Mouse (Mus musculus) midbrain, embryonic 12.5 days (tissue): ENCODE measurements around the gene Alox12b. TPM values are rescaled to one million over a fixed set of nuclear protein-coding genes. Genes with fewer than 3 reads are reported as not detected.
A peak's percentile ranks its signal among the peaks of the same experiment; 100 is the strongest.

Experiments
- ATAC-seq: fragments of 200-750 bp; cut with Nextera tagmentation; 2 replicates; pipeline ENCODE4 v1.8.0; 2017; ENCODE audit warnings: low read depth, moderate TSS enrichment, moderate library complexity; ENCODE audit not compliant: low FRiP score
- H3K27ac ChIP-seq: fragments of 300-500 bp; sonication (generic); replicated peaks from 2 replicates; pipeline ENCODE4 v1.5.1; 2016; ENCODE audit warnings: mild to moderate bottlenecking
- H3K27me3 ChIP-seq: fragments of 300-500 bp; sonication (generic); 2 replicates; pipeline ENCODE4 v1.6.1; 2016; ENCODE audit warnings: mild to moderate bottlenecking
- H3K36me3 ChIP-seq: fragments of 300-500 bp; sonication (generic); 2 replicates; pipeline ENCODE4 v1.6.1; 2016
- H3K4me1 ChIP-seq: fragments of 300-500 bp; sonication (generic); 2 replicates; pipeline ENCODE4 v1.6.1; 2016
- H3K4me2 ChIP-seq: fragments of 300-500 bp; sonication (generic); replicated peaks from 2 replicates; pipeline ENCODE4 v1.6.1; 2016; ENCODE audit warnings: mild to moderate bottlenecking, moderate library complexity
- H3K4me3 ChIP-seq: fragments of 300-500 bp; sonication (generic); 2 replicates; pipeline ENCODE4 v1.5.1; 2016; ENCODE audit warnings: mild to moderate bottlenecking
- H3K9ac ChIP-seq: fragments of 300-500 bp; sonication (generic); replicated peaks from 2 replicates; pipeline ENCODE4 v1.6.1; 2016; ENCODE audit warnings: mild to moderate bottlenecking, moderate library complexity
- H3K9me3 ChIP-seq: fragments of 300-500 bp; sonication (generic); 2 replicates; pipeline ENCODE4 v1.6.1; 2016; ENCODE audit warnings: mild to moderate bottlenecking
- WGBS: fragments of 180-500 bp; shearing (Covaris S2); methylation state at CpG from one replicate; pipeline ENCODE4 v1.1.7; 2016; 5-methylcytosine and 5-hydroxymethylcytosine counted together
- polyA plus RNA-seq: library from polyadenylated mRNA; unstranded; fragments of >200 nt; fragmentation: Nextera tagmentation; extraction: Ambion mirVana; gene quantifications from 2 replicates; pipeline ENCODE4 v1.2.1, GENCODE M21; 2016

Gene Alox12b
- polyA plus RNA-seq, 1 experiment from 2014 or later = 0.06 TPM

DNA sequence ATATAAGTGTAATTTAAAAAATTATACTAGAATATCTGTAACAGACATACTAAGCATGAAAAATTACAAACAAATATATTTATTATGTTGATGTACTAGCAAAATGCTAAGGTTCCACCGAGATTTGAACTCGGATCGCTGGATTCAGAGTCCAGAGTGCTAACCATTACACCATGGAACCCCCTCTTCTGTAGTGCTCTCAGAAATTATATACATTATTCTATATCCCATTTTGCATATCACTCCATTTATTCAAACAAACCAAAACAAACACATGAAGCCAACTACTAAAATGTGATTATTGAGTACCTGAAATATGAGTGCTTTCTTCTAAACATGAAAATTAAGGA lies 32.3 kb upstream of the Alox12b start:
- no peaks in the 10 kb centered on the region for H3K9me3 ChIP-seq
- H3K27ac ChIP-seq = no peak overlapping the region
- ATAC-seq = peak; percentile 39; the same call in 1 of the 2 replicates
- H3K4me2 ChIP-seq = peak overlapping the region; percentile 92
- H3K27me3 ChIP-seq = peaks cover 59% of the 10 kb centered on the region
- no peak overlapping the region for H3K9ac ChIP-seq
- H3K36me3 ChIP-seq = no peaks in the 10 kb centered on the region
- H3K4me3 ChIP-seq = peak overlapping the region; percentile 77
- peaks cover 38% of the 10 kb centered on the region for H3K4me1 ChIP-seq
- 0% methylated on average over 3 of the region's 3 CpGs for WGBS

DNA sequence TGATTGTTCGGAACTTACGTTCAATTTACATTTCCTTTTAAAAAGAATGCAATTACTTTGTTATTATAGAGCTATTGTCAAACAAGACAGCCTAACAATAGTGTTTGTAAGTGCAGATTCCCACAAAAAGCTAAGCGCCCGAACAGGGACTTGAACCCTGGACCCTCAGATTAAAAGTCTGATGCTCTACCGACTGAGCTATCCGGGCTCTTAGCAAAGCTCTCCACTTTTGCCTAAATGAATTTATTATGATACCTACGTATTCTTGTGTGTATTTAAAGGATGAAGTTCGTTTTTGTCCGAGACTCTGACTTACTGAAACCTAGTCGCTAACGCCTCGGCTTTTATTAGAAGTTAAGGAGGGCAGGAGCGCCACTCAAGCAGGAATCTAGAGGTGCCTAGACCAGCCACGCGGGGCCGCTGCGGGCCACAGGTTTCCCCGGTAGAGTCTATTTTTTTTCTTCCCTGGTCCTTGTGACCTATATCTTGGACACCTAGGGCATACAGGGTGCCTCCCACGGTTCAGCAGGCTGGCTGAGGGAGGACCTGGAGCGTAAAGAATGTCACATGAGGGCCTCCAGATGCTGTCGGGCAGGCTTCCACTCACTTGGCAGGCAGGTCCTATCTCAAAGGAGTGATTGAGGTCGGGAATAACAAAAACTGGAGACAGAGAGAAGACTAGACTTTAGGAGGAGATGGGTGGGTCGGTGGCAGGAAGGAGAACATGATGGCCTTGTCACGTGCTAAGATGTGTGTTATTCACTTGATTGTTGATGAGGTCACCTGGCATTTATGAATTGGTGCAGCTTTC lies 31.5 kb upstream of the Alox12b start:
- Histone ChIP-seq H3K9ac (peak overlapping the region; percentile 52), H3K27ac (no peak overlapping the region; the same call in 1 of the 2 replicates), H3K4me1 (peaks cover 31% of the 10 kb centered on the region), H3K4me2 (peak overlapping the region; percentile 77), H3K27me3 (peaks cover 59% of the 10 kb centered on the region), H3K36me3 (no peaks in the 10 kb centered on the region), H3K4me3 (peak overlapping the region; percentile 54), H3K9me3 (no peaks in the 10 kb centered on the region)
- under 1% methylated on average over 24 of the region's 24 CpGs for WGBS
- ATAC-seq = peak; percentile 2; the same call in 1 of the 2 replicates

DNA sequence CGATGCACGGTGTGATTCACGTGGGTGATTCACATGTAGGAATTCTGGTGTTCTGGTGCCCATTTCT lies 31.1 kb upstream of the Alox12b start, which contains the start of gene Aloxe3:
Aloxe3 (plus strand) TSS at position 45 of the 67 bp plus-strand sequence.
- H3K9ac ChIP-seq = peak within 1 kb of the TSS; percentile 52
- H3K4me2 ChIP-seq = peak within 1 kb of the TSS; percentile 77
- no peaks in the 10 kb centered on the region for H3K36me3 ChIP-seq
- peaks cover 56% of the 10 kb centered on the region for H3K27me3 ChIP-seq
- H3K4me1 ChIP-seq = peaks cover 27% of the 10 kb centered on the region
- peak within 1 kb of the TSS; percentile 54 for H3K4me3 ChIP-seq
- H3K27ac ChIP-seq = no peak within 1 kb of the TSS; the same call in 1 of the 2 replicates
- no peak for ATAC-seq
- no peaks in the 10 kb centered on the region for H3K9me3 ChIP-seq
- 9% methylated on average over 3 of the region's 3 CpGs for WGBS

DNA sequence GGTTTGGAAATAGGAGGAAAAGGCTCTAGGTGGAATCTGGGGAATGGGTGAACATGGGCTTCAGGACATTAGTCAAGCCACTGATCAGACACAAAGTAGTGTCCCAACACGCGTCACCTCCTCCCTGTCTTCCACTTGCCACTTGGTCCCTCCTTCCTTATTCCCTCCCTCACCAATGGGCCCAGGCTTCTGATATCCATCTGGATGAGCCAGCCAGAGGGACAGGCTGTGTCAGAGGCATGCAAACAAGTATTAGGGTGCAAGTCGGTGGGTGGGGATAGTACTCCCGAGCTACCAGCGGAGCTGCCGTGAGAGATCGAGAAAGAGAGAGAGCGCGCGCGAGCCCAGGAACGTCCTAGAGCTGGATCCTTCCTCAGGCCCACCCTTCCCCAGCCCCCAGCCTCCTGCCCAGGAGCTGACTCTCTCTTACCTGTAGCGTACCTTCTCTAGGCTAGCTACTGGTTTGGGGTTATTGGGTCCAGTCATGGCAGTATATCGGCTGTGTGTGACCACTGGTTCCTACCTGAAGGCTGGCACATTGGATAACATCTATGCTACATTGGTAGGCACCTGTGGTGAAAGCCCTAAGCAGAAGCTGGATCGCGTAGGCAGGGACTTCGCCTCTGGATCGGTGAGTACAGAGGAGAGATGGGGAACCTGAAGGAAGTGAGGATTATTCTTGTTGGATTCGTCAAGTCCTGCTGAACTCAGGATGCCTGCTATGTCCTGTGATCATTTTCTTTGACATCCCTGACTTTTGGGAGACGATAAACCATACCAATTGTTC lies 30.7 kb upstream of the Alox12b start:
- Histone ChIP-seq H3K36me3 (no peaks in the 10 kb centered on the region), H3K9me3 (no peaks in the 10 kb centered on the region), H3K4me2 (peak overlapping the region; percentile 77), H3K27me3 (peaks cover 52% of the 10 kb centered on the region), H3K4me1 (peaks cover 22% of the 10 kb centered on the region), H3K9ac (peak overlapping the region; percentile 52), H3K27ac (no peak overlapping the region), H3K4me3 (peak overlapping the region; percentile 54)
- ATAC-seq = no peak
- 9% methylated on average over 20 of the region's 20 CpGs for WGBS

DNA sequence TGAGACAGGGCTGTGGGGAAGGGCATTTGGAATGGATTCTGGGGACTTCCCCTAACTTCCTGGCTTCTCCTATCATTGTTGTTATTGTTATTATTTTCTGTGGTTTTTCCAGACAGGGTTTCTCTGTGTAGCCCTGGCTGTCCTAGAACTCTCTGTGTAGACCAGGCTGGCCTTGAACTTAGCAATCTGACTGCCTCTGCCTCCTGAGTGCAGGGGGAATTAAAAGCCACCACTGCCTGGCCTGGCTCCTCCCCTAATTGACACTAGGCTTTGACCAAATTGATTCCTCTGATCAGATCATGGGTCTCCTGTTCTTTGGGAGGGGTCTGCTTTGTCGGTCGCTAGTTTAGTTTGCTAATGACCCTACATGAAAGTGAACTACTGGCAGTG lies 30.1 kb upstream of the Alox12b start:
- Histone ChIP-seq H3K4me1 (peaks cover 17% of the 10 kb centered on the region), H3K9ac (no peak overlapping the region), H3K4me2 (peak overlapping the region; percentile 77; the same call in 1 of the 2 replicates)

DNA sequence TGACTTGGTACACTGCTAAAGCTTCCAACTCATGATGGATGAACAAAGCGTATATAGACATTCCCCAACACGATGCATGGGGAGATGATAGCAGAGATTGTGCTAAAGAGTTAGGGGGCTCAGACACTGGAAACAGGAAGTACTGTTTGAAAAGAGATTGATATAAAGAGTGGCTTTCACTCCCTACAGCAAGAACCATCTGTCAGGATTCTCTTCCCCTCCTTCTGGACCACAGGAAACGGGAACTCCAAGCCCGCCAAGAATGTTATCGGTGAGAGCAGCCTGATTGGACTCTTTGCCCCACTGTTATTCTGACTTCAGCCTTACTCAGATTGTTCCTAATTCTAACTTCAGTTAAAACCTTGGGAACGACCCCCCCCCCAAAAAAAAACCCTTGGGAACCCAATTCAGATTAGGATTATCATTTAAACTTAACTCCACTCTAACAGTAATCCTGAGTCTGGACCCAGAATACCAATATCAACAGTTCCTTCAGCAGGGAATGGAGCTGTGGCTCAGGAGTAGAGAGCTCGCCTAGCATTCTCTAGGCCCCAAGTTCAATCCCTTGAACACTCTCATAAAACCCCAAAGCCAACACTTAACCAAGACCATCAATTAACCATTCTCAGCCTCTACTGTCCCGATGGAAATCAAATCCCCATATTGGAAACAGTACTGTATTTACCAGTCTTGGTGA lies 28.2 kb upstream of the Alox12b start:
- H3K9ac ChIP-seq = no peak overlapping the region
- peaks cover 56% of the 10 kb centered on the region for H3K27me3 ChIP-seq
- H3K27ac ChIP-seq = no peak overlapping the region
- H3K4me1 ChIP-seq = peaks cover 10% of the 10 kb centered on the region; the same call in 1 of the 2 replicates
- no peaks in the 10 kb centered on the region for H3K36me3 ChIP-seq
- WGBS = 80% methylated on average over 8 of the region's 8 CpGs
- H3K9me3 ChIP-seq = no peaks in the 10 kb centered on the region
- no peak overlapping the region for H3K4me2 ChIP-seq
- ATAC-seq = no peak
- no peak overlapping the region for H3K4me3 ChIP-seq

More for the DNA sequence above, 30.1 kb upstream of the Alox12b start:
- H3K36me3 ChIP-seq = no peaks in the 10 kb centered on the region
- peaks cover 46% of the 10 kb centered on the region for H3K27me3 ChIP-seq
- 61% methylated on average over 2 of the region's 2 CpGs for WGBS
- H3K27ac ChIP-seq = no peak overlapping the region
- no peak for ATAC-seq
- H3K9me3 ChIP-seq = no peaks in the 10 kb centered on the region
- no peak overlapping the region for H3K4me3 ChIP-seq

DNA sequence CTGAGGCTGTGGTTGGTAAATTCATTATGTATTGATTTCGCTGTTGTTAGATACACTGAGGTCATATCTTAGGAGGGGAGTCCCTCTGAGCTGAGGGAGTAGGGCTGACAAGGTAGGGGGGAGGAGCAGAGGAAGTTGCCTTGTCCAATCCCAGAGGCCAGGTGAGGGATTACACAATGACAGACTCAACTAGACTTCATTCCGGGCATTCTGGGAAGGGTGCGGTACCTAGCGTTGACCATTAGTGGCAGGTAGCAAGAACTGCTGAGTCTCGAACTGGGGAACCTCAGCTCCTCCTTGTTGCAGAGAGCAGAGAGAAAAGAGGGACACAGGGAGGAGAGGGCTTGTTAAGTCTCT lies 23.2 kb upstream of the Alox12b start:
- no peak overlapping the region for H3K9ac ChIP-seq
- peak overlapping the region; percentile 45 for H3K4me3 ChIP-seq
- ATAC-seq = no peak
- 13% methylated on average over 5 of the region's 5 CpGs for WGBS
- peaks cover 44% of the 10 kb centered on the region for H3K27me3 ChIP-seq
- peak overlapping the region; percentile 67 for H3K4me2 ChIP-seq
- H3K36me3 ChIP-seq = no peaks in the 10 kb centered on the region
- H3K27ac ChIP-seq = no peak overlapping the region
- H3K9me3 ChIP-seq = no peaks in the 10 kb centered on the region
- peaks cover 12% of the 10 kb centered on the region; the same call in 1 of the 2 replicates for H3K4me1 ChIP-seq

DNA sequence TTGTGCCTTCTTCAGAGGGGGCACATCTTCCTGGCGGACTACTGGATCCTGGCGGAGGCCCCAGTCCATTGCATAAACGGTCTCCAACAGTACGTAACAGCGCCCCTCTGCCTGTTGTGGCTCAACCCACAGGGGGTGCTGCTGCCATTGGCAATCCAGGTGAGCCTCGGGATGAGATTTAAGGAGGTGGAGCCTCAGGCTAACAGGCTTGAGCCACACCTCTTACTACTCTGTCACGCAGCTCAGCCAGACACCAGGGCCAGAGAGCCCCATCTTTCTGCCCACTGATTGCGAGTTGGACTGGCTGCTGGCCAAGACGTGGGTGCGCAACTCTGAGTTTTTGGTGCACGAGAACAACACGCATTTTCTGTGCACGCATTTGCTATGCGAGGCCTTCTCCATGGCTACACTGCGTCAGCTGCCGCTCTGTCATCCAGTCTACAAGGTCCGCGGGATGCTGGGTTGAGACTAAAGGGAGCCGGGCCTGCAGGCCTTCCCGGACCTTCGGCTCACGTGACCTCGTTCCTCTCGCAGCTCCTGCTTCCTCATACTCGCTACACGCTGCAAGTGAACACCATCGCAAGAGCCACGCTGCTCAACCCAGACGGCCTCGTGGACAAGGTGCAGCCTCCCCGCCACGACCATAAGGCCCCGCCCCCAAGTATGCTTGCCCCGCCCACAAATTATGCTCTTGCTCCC lies 22.7 kb upstream of the Alox12b start:
- H3K9me3 ChIP-seq = no peaks in the 10 kb centered on the region
- H3K27me3 ChIP-seq = peaks cover 44% of the 10 kb centered on the region
- no peaks in the 10 kb centered on the region for H3K36me3 ChIP-seq
- peak overlapping the region; percentile 15; the same call in 1 of the 2 replicates for H3K27ac ChIP-seq
- WGBS = under 1% methylated on average over 34 of the region's 34 CpGs
- peak overlapping the region; percentile 67 for H3K4me2 ChIP-seq
- ATAC-seq = peak; percentile 68; the same call in 1 of the 2 replicates
- peaks cover 12% of the 10 kb centered on the region; the same call in 1 of the 2 replicates for H3K4me1 ChIP-seq
- peak overlapping the region; percentile 45 for H3K4me3 ChIP-seq
- peak overlapping the region; percentile 44; the same call in 1 of the 2 replicates for H3K9ac ChIP-seq

DNA sequence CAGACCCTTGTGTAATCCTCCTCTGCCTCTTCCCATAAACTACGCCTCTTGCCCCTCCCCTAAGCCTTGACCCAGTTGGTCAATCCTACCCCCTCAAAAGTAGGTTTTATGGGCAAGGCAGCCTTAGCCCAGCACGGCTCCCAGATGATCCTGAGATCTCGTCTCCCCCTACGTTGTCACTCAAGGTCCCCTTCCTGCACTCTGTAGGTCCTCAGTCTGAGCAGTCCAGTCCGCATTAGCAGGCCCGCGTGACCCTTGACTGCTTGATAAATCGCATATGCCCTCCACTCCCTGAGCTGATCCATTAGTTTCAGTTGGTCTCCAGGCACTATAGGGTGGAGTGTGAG lies 22.2 kb upstream of the Alox12b start:
- peak overlapping the region; percentile 67 for H3K4me2 ChIP-seq
- H3K4me1 ChIP-seq = peaks cover 12% of the 10 kb centered on the region; the same call in 1 of the 2 replicates
- peak overlapping the region; percentile 44; the same call in 1 of the 2 replicates for H3K9ac ChIP-seq
- H3K9me3 ChIP-seq = no peaks in the 10 kb centered on the region
- no peak overlapping the region for H3K27ac ChIP-seq
- no peak for ATAC-seq
- no peaks in the 10 kb centered on the region for H3K36me3 ChIP-seq
- peak overlapping the region; percentile 45 for H3K4me3 ChIP-seq
- WGBS = 26% methylated on average over 8 of the region's 8 CpGs
- H3K27me3 ChIP-seq = peaks cover 39% of the 10 kb centered on the region

DNA sequence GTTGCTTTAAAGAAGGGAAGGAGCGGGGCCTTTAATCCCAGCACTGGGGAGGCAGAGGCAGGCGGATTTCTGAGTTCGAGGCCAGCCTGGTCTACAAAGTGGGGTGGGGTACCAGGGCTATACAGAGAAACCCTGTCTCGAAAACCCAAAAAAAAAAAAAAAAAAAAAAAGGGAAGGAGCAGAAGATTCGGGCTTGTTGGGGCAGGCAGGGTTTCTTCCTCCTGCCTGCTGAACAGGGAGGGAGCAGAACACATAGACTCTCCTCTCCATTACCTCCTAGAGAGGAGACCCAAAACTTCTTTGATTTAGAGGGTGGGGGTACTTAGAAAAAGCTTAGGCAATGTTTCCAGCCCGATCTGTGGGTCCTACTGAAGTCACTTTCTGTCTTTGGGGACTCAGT lies 21.4 kb upstream of the Alox12b start:
- H3K27ac ChIP-seq = no peak overlapping the region
- WGBS = 88% methylated on average over 6 of the region's 6 CpGs
- no peak for ATAC-seq
- no peak overlapping the region for H3K4me2 ChIP-seq
- H3K4me3 ChIP-seq = no peak overlapping the region
- H3K9ac ChIP-seq = no peak overlapping the region
- H3K4me1 ChIP-seq = peaks cover 12% of the 10 kb centered on the region; the same call in 1 of the 2 replicates
- peaks cover 31% of the 10 kb centered on the region for H3K27me3 ChIP-seq
- H3K9me3 ChIP-seq = no peaks in the 10 kb centered on the region
- H3K36me3 ChIP-seq = no peaks in the 10 kb centered on the region

DNA sequence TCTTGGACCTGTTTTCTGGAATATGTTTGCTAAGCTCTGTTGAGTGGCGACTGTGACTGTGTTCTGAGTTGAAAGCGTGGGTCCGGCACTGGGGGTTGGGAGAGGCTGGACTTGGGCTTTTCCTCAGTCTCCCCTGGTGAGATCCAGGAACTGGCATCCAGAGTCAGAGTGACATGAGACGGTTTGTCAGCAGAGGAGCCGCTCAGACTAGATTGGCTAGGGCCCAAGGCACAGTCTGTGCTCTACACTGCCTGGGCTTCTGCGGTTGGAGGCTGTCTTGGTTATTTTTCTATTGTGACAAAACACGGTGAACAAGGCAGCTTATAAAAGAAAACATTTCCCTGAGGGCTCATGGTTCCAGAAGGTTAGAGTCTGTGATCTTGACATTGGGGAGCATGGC lies 9.2 kb upstream of the Alox12b start:
- H3K9ac ChIP-seq = no peak overlapping the region

More for the DNA sequence above, 9.2 kb upstream of the Alox12b start:
- H3K4me2 ChIP-seq = no peak overlapping the region
- no peaks in the 10 kb centered on the region for H3K36me3 ChIP-seq
- no peak overlapping the region for H3K27ac ChIP-seq
- H3K9me3 ChIP-seq = no peaks in the 10 kb centered on the region
- peaks cover 16% of the 10 kb centered on the region for H3K27me3 ChIP-seq
- no peak for ATAC-seq
- H3K4me3 ChIP-seq = no peak overlapping the region
- 73% methylated on average over 7 of the region's 7 CpGs for WGBS
- H3K4me1 ChIP-seq = peaks cover 5% of the 10 kb centered on the region
